Mouse (Mus musculus) megakaryocyte, embryonic 14.5 days (primary cell): Measurements from ENCODE around the gene Cdc42.

Experiments
- FLI1 ChIP-seq: IDR thresholded peaks from 2 replicates; pipeline ENCODE4 v1.6.1; 2012; ENCODE audit warnings: low read length, inconsistent platforms, mixed read lengths
- GATA1 ChIP-seq: IDR thresholded peaks from 3 replicates; pipeline ENCODE4 v1.6.1; 2012; ENCODE audit warnings: mixed read lengths, low read length, inconsistent platforms, borderline replicate concordance

DNA sequence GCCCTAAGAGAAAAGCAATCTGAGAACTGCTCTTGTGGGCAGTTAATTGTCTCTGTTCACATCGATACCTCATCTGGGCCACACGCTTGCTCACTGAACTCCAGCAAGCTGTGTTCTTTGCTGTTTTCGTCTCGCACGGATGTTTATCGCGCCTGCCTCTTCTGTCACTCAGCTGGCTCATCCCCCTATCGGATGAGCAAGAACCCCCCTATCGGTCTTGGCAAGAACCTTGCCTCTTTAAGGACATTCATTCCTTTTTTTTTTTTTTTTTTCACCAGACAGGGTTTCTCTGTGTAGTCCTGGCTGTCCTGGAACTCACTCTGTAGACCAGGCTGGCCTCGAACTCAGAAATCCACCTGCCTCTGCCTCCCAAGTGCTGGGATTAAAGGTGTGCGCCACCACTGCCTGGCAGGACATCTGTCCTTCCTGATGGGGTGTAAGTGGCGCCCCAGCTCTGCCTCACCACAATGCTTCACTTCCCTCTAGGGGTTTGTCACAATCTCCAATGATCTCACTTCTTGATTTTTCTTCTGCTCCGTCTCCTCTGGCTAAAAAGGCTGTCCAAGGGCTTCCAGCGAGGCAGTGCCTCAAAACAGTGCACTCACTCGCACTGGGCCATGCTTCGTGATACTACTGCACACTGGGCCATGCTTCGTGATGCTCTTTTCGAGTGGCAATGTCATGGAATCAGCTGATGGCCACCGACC lies 8.0 kb upstream of the Cdc42 start:
- TF ChIP-seq GATA1 (no peak), FLI1 (no peak)
